Mouse (Mus musculus): Measurements from ENCODE around the gene S100a9.

GRCm38 (mm10) chr3:90695613-90696012, at the start of gene S100a9:
- TF ChIP-seq CTCF (conservative IDR thresholded peaks at IDR 0.05; ENCODE audit: low read length) (no peak), POU5F1 (IDR thresholded peaks at IDR 0.05; ENCODE audit: borderline replicate concordance, low read length) (no peak), NANOG (IDR thresholded peaks at IDR 0.05; ENCODE audit: borderline replicate concordance, low read length) (no peak)

Measured in E14TG2a.4 (cell line).